In the genomic region with DNA sequence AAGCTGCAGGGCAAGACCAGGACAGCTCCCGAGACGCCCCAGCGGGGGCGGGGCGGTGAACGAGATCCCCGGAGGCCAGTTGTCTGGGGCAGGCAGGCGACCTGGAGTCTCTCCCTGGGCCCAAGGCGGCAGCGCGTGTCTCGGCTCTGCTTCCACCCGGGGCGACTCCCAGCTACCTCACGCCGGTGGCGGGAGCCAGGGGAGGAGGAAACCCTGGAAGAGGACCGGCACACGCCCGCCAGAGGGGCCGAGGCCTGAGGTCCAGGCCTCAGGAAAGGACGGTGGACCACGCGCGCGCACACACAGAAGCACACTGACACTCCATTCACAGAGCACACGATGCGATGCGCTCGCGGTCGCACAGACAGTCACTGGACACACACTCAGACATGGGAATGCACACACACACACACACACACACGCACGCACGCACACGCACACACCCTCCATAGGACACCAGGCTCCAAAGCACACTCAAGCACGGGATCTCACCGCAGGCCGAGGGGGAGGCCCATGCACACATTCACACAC, we compare ENCODE assay signal across 8 mouse cellular contexts. TPM values are rescaled to one million over a fixed set of nuclear protein-coding genes. Genes with fewer than 3 reads are reported as not detected.
DNase-seq lines count a peak whose midpoint lies in the region; ATAC-seq and TF ChIP-seq lines count a peak whose summit lies in the region.

No protein-coding gene starts in this region.

- no peak for TF ChIP-seq CTCF in liver, postnatal 0 days (IDR thresholded peaks at IDR 0.05; ENCODE audit: low read depth)
- no peak for TF ChIP-seq CTCF in olfactory bulb, adult 2 months (IDR thresholded peaks at IDR 0.05; ENCODE audit: insufficient read depth, low read depth, low read length)

- no peak for TF ChIP-seq EP300 in liver, postnatal 0 days (IDR thresholded peaks at IDR 0.05; ENCODE audit: low read depth)

- H3K36me3 ChIP-seq in intestine, embryonic 15.5 days = no peaks in the 10 kb centered on the region
- H3K36me3 ChIP-seq in liver, postnatal 0 days (replicated peaks; ENCODE audit: insufficient read depth, low read length) = no peaks in the 10 kb centered on the region

- intact Hi-C loops in gastrocnemius, postnatal 14 days (cut with DNase I; ENCODE audit: low total_unique reads) = loop anchor here (2.0 to 10.0 kb wide), 5 partner anchors 52 to 874 kb away; no protein-coding TSS in a partner anchor

- H3K4me2 ChIP-seq in intestine, embryonic 15.5 days (replicated peaks) = peak overlapping the region; percentile 98
- H3K4me2 ChIP-seq in liver, postnatal 0 days (ENCODE audit: low read depth, low read length) = peak overlapping the region; percentile 98

- DNase-seq in adrenal gland, adult (ENCODE audit: inconsistent age in 2 of 2, low spot score in 1 of 2) = peak; percentile 58 to 79
- no peak for DNase-seq in adrenal gland, postnatal 4 days (ENCODE audit: low spot score in 2 of 2)
- DNase-seq in gastrocnemius, postnatal 14 days = peak; percentile 53
- DNase-seq in liver, postnatal 0 days = peak; percentile 50
- DNase-seq in right cerebral cortex, postnatal 10 days (ENCODE audit: low spot score in 2 of 2) = no peak

- peak; percentile 34 for ATAC-seq in intestine, embryonic 15.5 days
- ATAC-seq in liver, postnatal 0 days = no peak

- peak overlapping the region; percentile 74 for H3K4me3 ChIP-seq in brown adipose tissue, adult 24 weeks (ENCODE audit: insufficient read depth, low read depth, low read length)
- peak overlapping the region; percentile 66 for H3K4me3 ChIP-seq in intestine, embryonic 15.5 days (replicated peaks)
- H3K4me3 ChIP-seq in liver, postnatal 0 days (ENCODE audit: low read depth, low read length) = peak overlapping the region; percentile 72
- peak overlapping the region; percentile 65 for H3K4me3 ChIP-seq in olfactory bulb, adult 2 months (ENCODE audit: insufficient read depth, low read depth, low read length)

- 3% methylated on average over 39 of the region's 39 CpGs for WGBS in intestine, embryonic 15.5 days
- 1% methylated on average over 33 of the region's 39 CpGs for WGBS in liver, postnatal 0 days (ENCODE audit: insufficient replicate concordance)
- 12% methylated on average over 39 of the region's 39 CpGs for WGBS in olfactory bulb, adult 2 months

- peak overlapping the region; percentile 64 for H3K9ac ChIP-seq in intestine, embryonic 15.5 days
- H3K9ac ChIP-seq in liver, postnatal 0 days (replicated peaks) = peak overlapping the region; percentile 68

- TF ChIP-seq POLR2A in olfactory bulb, adult 2 months (IDR thresholded peaks at IDR 0.05; ENCODE audit: insufficient read depth, low read depth, low read length) = no peak

- H3K4me1 ChIP-seq in brown adipose tissue, adult 24 weeks (ENCODE audit: control insufficient read depth, insufficient read depth, insufficient read length, low read length) = no peaks in the 10 kb centered on the region
- peaks cover 15% of the 10 kb centered on the region for H3K4me1 ChIP-seq in intestine, embryonic 15.5 days (replicated peaks)
- H3K4me1 ChIP-seq in liver, postnatal 0 days (ENCODE audit: insufficient read depth) = peaks cover 25% of the 10 kb centered on the region
- H3K4me1 ChIP-seq in olfactory bulb, adult 2 months (ENCODE audit: control insufficient read depth, insufficient read depth, low read length) = peaks cover 21% of the 10 kb centered on the region

- peaks cover 20% of the 10 kb centered on the region for H3K27me3 ChIP-seq in intestine, embryonic 15.5 days (replicated peaks)
- H3K27me3 ChIP-seq in liver, postnatal 0 days (ENCODE audit: insufficient read depth, low read length) = peaks cover 49% of the 10 kb centered on the region

- H3K9me3 ChIP-seq in intestine, embryonic 15.5 days = no peaks in the 10 kb centered on the region
- no peaks in the 10 kb centered on the region for H3K9me3 ChIP-seq in liver, postnatal 0 days (ENCODE audit: low read length)

- no peak overlapping the region for H3K27ac ChIP-seq in brown adipose tissue, adult 24 weeks (replicated peaks; ENCODE audit: low read depth, low read length)
- no peak overlapping the region for H3K27ac ChIP-seq in intestine, embryonic 15.5 days
- no peak overlapping the region for H3K27ac ChIP-seq in liver, postnatal 0 days (ENCODE audit: low read depth)
- no peak overlapping the region for H3K27ac ChIP-seq in olfactory bulb, adult 2 months (ENCODE audit: insufficient read depth, low read depth, low read length)

RNA-seq across cellular contexts. Expression of a gene that starts 1.7 kb away (rescaled TPM):
- total RNA-seq in adrenal gland, postnatal 4 days (2021) = 10 to 100 TPM; 61.3 to 64.8 TPM
- 3.4 and 17.5 TPM in 2 replicates for polyA plus RNA-seq in brown adipose tissue, adult 24 weeks (2012; ENCODE audit: insufficient read depth, insufficient read length, missing spikeins)
- total RNA-seq in gastrocnemius, postnatal 14 days (2021) = 1 to 10 TPM; 1.1 to 1.5 TPM
- polyA plus RNA-seq in intestine, embryonic 15.5 days (2015; fragmentation: Nextera tagmentation; extraction: Ambion mirVana) = 4.6 and 4.9 TPM in 2 replicates
- 2.6 and 2.7 TPM in 2 replicates for polyA plus RNA-seq in liver, postnatal 0 days (2015; fragmentation: Nextera tagmentation; extraction: Ambion mirVana)
- not detected in 2 replicates for polyA plus RNA-seq in olfactory bulb, adult 2 months (2012; ENCODE audit: insufficient read depth, insufficient read length, low replicate concordance, missing spikeins)

RNA-seq across cellular contexts. Expression of a gene that starts 6.9 kb away (rescaled TPM):
- 10 to 100 TPM; 60.8 to 73.6 TPM for total RNA-seq in adrenal gland, postnatal 4 days (2021)
- polyA plus RNA-seq in brown adipose tissue, adult 24 weeks (2012; ENCODE audit: insufficient read depth, insufficient read length, missing spikeins) = 255 and 304 TPM in 2 replicates
- 10 to 100 TPM; 19.2 to 25.7 TPM for total RNA-seq in gastrocnemius, postnatal 14 days (2021)
- polyA plus RNA-seq in intestine, embryonic 15.5 days (2015; fragmentation: Nextera tagmentation; extraction: Ambion mirVana) = 72.6 and 77.4 TPM in 2 replicates
- polyA plus RNA-seq in liver, postnatal 0 days (2015; fragmentation: Nextera tagmentation; extraction: Ambion mirVana) = 27.6 and 30.0 TPM in 2 replicates
- not detected in 2 replicates for polyA plus RNA-seq in olfactory bulb, adult 2 months (2012; ENCODE audit: insufficient read depth, insufficient read length, low replicate concordance, missing spikeins)

RNA-seq across cellular contexts. Expression of a gene that starts 37.0 kb away (rescaled TPM):
- total RNA-seq in adrenal gland, postnatal 4 days (2021) = 10 to 100 TPM; 89.0 to 93.6 TPM
- polyA plus RNA-seq in brown adipose tissue, adult 24 weeks (2012; ENCODE audit: insufficient read depth, insufficient read length, missing spikeins) = 16.7 and 26.2 TPM in 2 replicates
- 10 to 100 TPM; 29.6 to 41.4 TPM for total RNA-seq in gastrocnemius, postnatal 14 days (2021)
- 86.6 and 92.6 TPM in 2 replicates for polyA plus RNA-seq in intestine, embryonic 15.5 days (2015; fragmentation: Nextera tagmentation; extraction: Ambion mirVana)
- 35.0 and 37.5 TPM in 2 replicates for polyA plus RNA-seq in liver, postnatal 0 days (2015; fragmentation: Nextera tagmentation; extraction: Ambion mirVana)
- polyA plus RNA-seq in olfactory bulb, adult 2 months (2012; ENCODE audit: insufficient read depth, insufficient read length, low replicate concordance, missing spikeins) = not detected in 2 replicates

Comparison
In these comparisons a context has a peak if more than half of its experiments do, and no peak if none do; other contexts are left out.
1. DNase-seq: peak in adrenal gland, adult (2 of 2), gastrocnemius, postnatal 14 days (single experiment) and liver, postnatal 0 days (single experiment); none in adrenal gland, postnatal 4 days (0 of 2) and right cerebral cortex, postnatal 10 days (0 of 2).
2. RNA of a gene that starts 6.9 kb away (polyA plus RNA-seq): 255 to 304 TPM in brown adipose tissue, adult 24 weeks, 72.6 to 77.4 TPM in intestine, embryonic 15.5 days and 27.6 to 30.0 TPM in liver, postnatal 0 days; not detected in olfactory bulb, adult 2 months; every median in the first group is over 10 times any median in the second.
3. Peak in every context shown above with its lines, with median percentiles within 50 percentile points of each other: H3K4me3 ChIP-seq.